Mouse (Mus musculus) 416B (cell line): Measurements from ENCODE around the gene Stxbp3.
"Not testable (repeated sequence)": the region's sequence is repeated elsewhere in the genome, so short reads cannot be mapped to it uniquely, and the experiment has no call there.

ENCODE experiments used
- DNase-seq: peaks from one replicate; pipeline ENCODE4 v3.0.0; 2011; ENCODE audit warnings: low read depth

The Stxbp3 gene

DNA sequence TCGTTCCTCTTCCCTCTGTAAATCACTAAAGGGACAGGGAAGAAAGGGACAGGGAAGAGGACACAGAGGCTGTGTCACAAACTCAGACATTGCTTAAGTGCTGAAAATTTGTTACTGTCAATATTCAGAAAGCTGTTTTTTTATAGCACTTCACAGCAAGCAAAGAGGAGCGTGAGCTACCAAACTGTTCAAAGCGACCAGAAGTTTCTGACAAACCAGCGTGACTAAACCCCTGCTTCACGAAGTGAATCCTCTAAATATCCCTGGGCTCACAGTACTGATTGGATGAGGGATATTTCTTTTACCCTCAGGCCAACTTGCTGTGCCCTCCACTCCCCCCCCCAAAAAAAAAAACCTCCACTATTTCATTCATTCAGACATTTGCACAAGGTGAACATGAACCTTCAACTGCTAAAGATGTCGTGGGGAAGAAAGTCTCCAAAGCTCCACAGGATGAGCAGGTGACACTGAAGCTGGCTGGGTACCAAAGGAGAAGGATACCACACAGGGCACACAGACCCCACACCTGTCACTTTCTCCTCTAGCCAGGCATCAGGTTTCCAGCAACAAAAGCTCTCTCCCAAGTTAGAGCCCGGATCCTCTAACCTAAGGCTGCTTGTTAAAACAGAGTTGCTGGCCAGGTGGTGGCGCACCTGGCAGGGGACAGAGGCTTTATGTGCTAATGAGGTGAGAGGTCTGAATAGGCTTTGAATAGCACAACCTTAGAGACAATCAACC is 16.2 kb upstream of the Stxbp3 start:
- no peak for DNase-seq

- DNase-seq, result peak; percentile 86
Measured at GRCm38 (mm10) chr3:108855864-108856263, 15.5 kb upstream of the Stxbp3 start.

- DNase-seq, result peak; percentile 72
Measured at GRCm38 (mm10) chr3:108855371-108855770, 15.0 kb upstream of the Stxbp3 start.

DNA sequence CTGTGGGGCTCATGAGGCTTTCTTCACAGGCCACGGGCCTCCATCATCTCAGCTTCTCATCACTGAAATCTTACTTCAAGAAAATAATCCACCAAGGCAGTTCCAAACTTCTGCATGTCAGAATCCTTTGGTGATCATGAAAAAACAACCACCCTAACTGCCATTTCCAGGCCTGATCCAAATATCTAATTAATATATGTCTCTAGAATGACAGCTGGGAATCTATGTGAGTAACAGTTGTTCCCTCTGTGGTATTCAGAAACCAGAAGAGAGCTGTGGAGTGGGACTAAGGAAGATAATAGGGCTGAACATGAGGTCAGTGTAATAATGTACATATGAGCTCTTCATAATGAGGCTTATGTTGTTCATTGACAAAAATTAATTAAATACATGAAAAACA is 12.9 kb upstream of the Stxbp3 start:
- DNase-seq, result no peak

GRCm38 (mm10) chr3:108851996-108852697 is 11.8 kb upstream of the Stxbp3 start:
- DNase-seq, result no peak

DNA sequence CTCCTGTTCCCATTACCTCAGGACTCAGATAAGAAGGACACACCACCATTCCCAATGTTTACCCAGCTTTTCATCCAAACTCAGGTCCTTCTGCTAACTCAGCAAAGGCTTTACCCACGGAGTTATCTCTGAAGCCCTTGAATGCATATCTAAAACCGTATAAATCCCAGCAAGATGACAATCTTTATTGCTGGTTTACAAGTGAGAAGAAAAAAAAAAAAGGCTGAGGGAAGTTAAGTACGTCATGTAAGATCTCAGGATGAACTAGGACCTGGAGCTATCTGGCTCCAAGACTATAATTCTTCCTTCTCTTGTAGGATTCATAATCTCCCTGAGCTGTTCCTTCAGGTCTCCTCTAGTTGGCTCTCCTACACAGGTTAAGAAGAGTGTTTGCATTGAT is 11.2 kb upstream of the Stxbp3 start:
- no peak for DNase-seq

- DNase-seq, result no peak
Measured at GRCm38 (mm10) chr3:108851075-108851474, 10.7 kb upstream of the Stxbp3 start.

GRCm38 (mm10) chr3:108850506-108850905 is 10.2 kb upstream of the Stxbp3 start:
- peak; percentile 86 for DNase-seq

- DNase-seq, result no peak
Measured at GRCm38 (mm10) chr3:108846616-108847015, 6.3 kb upstream of the Stxbp3 start.

DNA sequence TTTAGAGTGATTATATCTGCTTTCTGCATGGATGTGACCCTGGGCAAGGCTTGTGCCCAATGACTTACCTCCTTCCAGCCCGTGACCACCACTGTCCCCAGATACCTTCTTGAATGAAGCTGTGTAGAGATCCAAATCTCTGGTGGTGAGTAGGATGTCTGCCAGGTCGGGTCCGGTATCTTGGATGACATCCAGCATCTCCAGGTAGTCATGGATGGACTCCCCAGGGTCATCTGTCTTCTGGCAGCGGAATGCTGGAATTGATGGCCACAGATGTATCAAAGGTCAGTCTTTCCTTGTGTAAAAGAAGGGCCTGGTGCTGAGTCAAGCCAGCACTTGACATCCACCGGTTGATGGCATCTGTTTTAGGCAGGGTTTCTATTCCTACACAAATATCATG is 4.2 kb upstream of the Stxbp3 start:
- DNase-seq, result no peak

- DNase-seq, result no peak
Measured at GRCm38 (mm10) chr3:108844026-108844425, 3.7 kb upstream of the Stxbp3 start.

- no peak for DNase-seq
Measured at GRCm38 (mm10) chr3:108840716-108841054, 359 bp upstream of the Stxbp3 start.

DNA sequence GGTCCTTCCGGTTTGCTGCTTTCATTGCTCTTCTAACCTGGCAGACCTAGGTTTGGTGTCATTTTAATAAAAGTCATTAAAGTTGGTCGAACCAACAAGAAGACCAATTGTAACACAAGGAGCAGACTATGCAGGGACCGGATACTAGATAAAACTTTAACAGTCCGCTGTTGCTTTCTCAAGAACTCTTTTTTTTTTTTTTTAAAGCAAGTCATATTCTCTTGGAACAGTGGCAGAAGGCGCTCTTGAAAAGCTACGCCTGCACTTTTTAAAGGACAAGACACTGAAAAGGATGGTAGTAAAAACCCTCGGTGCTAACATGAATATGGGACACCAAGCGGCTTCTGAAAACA is 703 bp downstream of the Stxbp3 start:
- no peak for DNase-seq

DNA sequence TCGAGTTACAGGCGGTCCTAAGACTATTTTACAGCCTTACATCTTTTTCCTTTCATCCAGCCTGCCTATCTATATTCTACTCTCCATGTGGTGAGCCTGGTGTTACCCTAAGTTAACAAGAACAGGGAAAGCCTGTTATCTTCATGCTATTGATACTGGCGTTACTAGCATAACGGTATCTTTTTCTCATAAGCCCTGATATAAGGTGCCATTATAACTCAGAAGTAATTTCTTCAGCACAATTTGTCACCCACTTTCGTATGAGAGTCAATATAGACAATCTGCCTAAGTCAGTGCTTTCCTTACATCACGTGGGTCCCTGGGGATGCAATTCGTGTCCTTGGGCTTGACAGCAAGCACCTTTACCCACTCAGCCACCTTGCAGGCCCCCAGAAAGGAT is 1.3 kb downstream of the Stxbp3 start:
- no peak for DNase-seq

- DNase-seq, result no peak
Measured at GRCm38 (mm10) chr3:108836931-108837330, 3.4 kb downstream of the Stxbp3 start.

GRCm38 (mm10) chr3:108833717-108834116 is 6.6 kb downstream of the Stxbp3 start:
- DNase-seq, result not testable (repeated sequence)

- peak; percentile 8 for DNase-seq
Measured at GRCm38 (mm10) chr3:108831750-108832149, 8.6 kb downstream of the Stxbp3 start.

DNA sequence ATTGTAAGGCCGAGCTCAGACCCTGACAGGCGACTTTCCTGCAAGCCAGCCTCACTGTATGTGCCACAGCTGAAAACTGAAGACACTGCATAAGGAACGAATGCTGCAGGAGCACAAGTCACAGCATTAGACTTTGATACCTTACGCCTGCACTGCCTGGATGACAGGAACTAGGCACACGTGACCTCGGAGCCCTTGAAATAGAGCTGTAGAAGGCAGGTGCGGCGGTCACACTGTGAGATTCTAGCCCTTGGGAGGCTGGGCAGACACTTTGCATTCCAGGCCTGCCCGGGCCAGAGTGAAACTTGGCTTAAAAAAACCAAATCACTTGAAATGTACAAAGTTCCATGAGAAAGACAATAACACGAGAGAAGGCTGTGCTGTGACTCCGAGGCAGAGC is 9.8 kb downstream of the Stxbp3 start:
- DNase-seq, result no peak

DNA sequence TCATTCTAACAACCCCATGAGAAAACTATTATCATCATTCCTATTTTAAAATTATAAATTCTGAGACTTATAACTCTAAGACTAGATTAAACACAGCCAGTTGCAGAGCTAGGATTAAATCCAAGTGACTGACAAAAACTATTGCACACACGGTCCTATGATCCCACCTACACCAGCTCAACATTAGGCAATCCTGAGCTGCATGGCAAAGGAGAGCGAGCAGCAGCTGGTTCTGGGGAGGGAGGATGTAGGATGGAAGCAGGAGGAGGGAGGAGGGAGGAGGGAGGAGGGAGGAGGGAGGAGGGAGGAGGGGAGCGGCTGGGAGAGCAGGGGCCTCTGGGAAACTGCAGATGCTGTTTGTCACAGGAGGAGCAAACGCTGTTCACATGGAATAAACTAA is 24.7 kb downstream of the Stxbp3 start:
- DNase-seq, result no peak

GRCm38 (mm10) chr3:108810747-108811263 is 29.5 kb downstream of the Stxbp3 start:
- peak; percentile 7 for DNase-seq

DNA sequence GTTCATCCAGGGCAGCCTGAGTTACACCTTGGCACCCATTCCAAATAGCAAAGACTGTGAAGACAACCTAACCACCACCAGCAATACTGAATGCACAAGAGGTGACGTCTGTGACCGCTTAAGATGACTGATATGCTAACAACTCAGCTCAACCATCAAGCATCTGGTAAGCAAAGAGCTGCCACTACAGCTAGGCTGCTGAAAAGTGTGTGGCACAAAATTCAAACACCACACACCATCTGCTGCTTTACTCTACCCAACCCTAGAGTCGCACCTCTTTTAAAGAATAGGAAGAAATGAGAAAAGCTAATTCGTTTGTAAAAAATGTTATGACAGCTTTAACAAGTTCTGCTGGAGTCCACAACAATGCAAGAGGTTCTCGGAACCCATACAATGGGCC is 34.7 kb downstream of the Stxbp3 start:
- no peak for DNase-seq

DNA sequence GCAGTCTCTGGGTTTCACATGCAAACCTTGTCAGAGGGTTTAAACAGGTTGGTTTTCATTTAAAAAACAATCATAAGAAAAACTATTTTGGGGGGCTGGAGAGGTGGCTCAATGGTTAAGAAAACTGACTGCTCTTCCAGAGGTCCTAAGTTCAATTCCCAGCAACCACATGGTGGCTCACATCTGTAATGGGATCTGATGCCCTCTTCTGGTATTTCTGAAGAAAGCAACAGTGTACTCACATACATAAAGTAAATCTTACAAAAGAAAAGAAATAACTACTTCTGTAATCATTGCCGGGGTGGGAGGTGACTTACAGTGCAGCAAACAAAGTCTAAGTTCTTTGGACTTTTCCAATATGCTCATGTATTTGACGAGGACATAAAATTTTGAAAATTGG is 42.0 kb downstream of the Stxbp3 start:
- no peak for DNase-seq

GRCm38 (mm10) chr3:108797723-108798122 is 42.6 kb downstream of the Stxbp3 start:
- DNase-seq, result peak; percentile 43

GRCm38 (mm10) chr3:108796386-108796785 is 43.9 kb downstream of the Stxbp3 start:
- DNase-seq, result no peak
